ENCODE assay signal across 9 mouse cellular contexts in genomic region chr6:136662063-136662462, GRCm38 (mm10). TPM values are rescaled to one million over a fixed set of nuclear protein-coding genes. Genes with fewer than 3 reads are reported as not detected.
DNase-seq lines count a peak whose midpoint lies in the region; ATAC-seq and TF ChIP-seq lines count a peak whose summit lies in the region.
"Had no signal": no experiment of that assay in that cellular context is flagged by ENCODE, and none has a peak within 500 bp of the region (broad histone marks: within the 10 kb centered on the region; RNA-seq: fewer than 3 reads in every experiment).

No protein-coding gene starts in this region.

- no peak for TF ChIP-seq EP300 in heart, postnatal 0 days (IDR thresholded peaks at IDR 0.05; ENCODE audit: low read depth)

- WGBS in heart, embryonic 14.5 days, result 36% methylated on average over 11 of the region's 11 CpGs
- WGBS in heart, postnatal 0 days, result 52% methylated on average over 11 of the region's 11 CpGs
- WGBS in liver, embryonic 15.5 days (ENCODE audit: insufficient replicate concordance), result 26% methylated on average over 11 of the region's 11 CpGs
- WGBS in kidney, adult 2 months, result 64% methylated on average over 11 of the region's 11 CpGs

- H3K4me1 ChIP-seq in heart, embryonic 14.5 days (ENCODE audit: control insufficient read depth in 2 of 2, insufficient read depth in 2 of 2, low read length in 2 of 2), result peaks cover 9 to 11% of the 10 kb centered on the region in 2 experiments; a peak in 3 of 4 replicates
- no peaks in the 10 kb centered on the region for H3K4me1 ChIP-seq in heart, postnatal 0 days (ENCODE audit: control insufficient read depth, insufficient read depth)
- peaks cover 4% of the 10 kb centered on the region; the same call in 1 of the 2 replicates for H3K4me1 ChIP-seq in liver, embryonic 15.5 days (replicated peaks)
- H3K4me1 ChIP-seq in kidney, adult 2 months (ENCODE audit: control insufficient read depth, insufficient read depth, low read length), result no peaks in the 10 kb centered on the region

- TF ChIP-seq POLR2A in kidney, adult 2 months (IDR thresholded peaks at IDR 0.05; ENCODE audit: low read depth, low read length), result no peak

- peak overlapping the region; percentile 87 for H3K4me2 ChIP-seq in heart, embryonic 14.5 days (ENCODE audit: low read length)
- peak overlapping the region; percentile 54; the same call in 1 of the 2 replicates for H3K4me2 ChIP-seq in heart, postnatal 0 days (ENCODE audit: low read depth, low read length)
- H3K4me2 ChIP-seq in liver, embryonic 15.5 days, result peak overlapping the region; percentile 65

- no peak for ATAC-seq in heart, embryonic 14.5 days (ENCODE audit: insufficient number of reproducible peaks, insufficient read depth, low FRiP score, low read depth)
- no peak for ATAC-seq in heart, postnatal 0 days (ENCODE audit: insufficient read depth, low read depth)
- no peak for ATAC-seq in liver, embryonic 15.5 days (ENCODE audit: insufficient read depth)
- no peak for ATAC-seq in CD4-positive, CD25-positive, alpha-beta regulatory T cell, adult 4 months

- H3K4me3 ChIP-seq in heart, embryonic 14.5 days (ENCODE audit: control insufficient read depth in 1 of 2, insufficient read depth in 1 of 2, low read depth in 1 of 2, low read length in 2 of 2), result peak overlapping the region; percentile 40 to 47; a peak in 3 of 4 replicates
- H3K4me3 ChIP-seq in heart, postnatal 0 days (ENCODE audit: low read depth, low read length), result no peak overlapping the region
- peak overlapping the region; percentile 47; the same call in 1 of the 2 replicates for H3K4me3 ChIP-seq in liver, embryonic 15.5 days (replicated peaks)
- no peak overlapping the region for H3K4me3 ChIP-seq in kidney, adult 2 months (ENCODE audit: insufficient read depth, low read depth, low read length)

- no peaks in the 10 kb centered on the region for H3K36me3 ChIP-seq in heart, embryonic 14.5 days (ENCODE audit: control insufficient read depth, insufficient read depth, low read length)
- H3K36me3 ChIP-seq in heart, postnatal 0 days (replicated peaks; ENCODE audit: control insufficient read depth, insufficient read depth, low read length), result no peaks in the 10 kb centered on the region
- no peaks in the 10 kb centered on the region for H3K36me3 ChIP-seq in liver, embryonic 15.5 days (replicated peaks)
- H3K36me3 ChIP-seq in kidney, adult 2 months (ENCODE audit: control insufficient read depth, insufficient read depth, low read length), result no peaks in the 10 kb centered on the region
- H3K36me3 ChIP-seq: G1E had no signal

- no peak for DNase-seq in heart, postnatal 25 days (ENCODE audit: low spot score)
- DNase-seq in ES-CJ7 (ENCODE audit: low read depth, low spot score), result peak; percentile 37
- no peak for DNase-seq in heart, postnatal 0 days (ENCODE audit: low spot score)
- DNase-seq in left cerebral cortex, adult 18-20 months (ENCODE audit: low spot score in 2 of 2), result no peak
- no peak for DNase-seq in kidney, adult 2 months

- intact Hi-C loops in heart, postnatal 25 days (cut with DNase I), result no loop called here

- TF ChIP-seq CTCF in heart, postnatal 0 days (IDR thresholded peaks at IDR 0.05; ENCODE audit: low read depth), result no peak
- no peak for TF ChIP-seq CTCF in kidney, adult 2 months (conservative IDR thresholded peaks at IDR 0.05; ENCODE audit: insufficient read depth, insufficient read length, low read depth, low read length)

- H3K9me3 ChIP-seq in heart, embryonic 14.5 days (ENCODE audit: control insufficient read depth, low read length), result no peaks in the 10 kb centered on the region
- H3K9me3 ChIP-seq in heart, postnatal 0 days (replicated peaks; ENCODE audit: control insufficient read depth, low read length), result no peaks in the 10 kb centered on the region
- no peaks in the 10 kb centered on the region for H3K9me3 ChIP-seq in liver, embryonic 15.5 days (replicated peaks)

- no peak overlapping the region for H3K27ac ChIP-seq in heart, embryonic 14.5 days (replicated peaks in 1 of 2; ENCODE audit: control insufficient read depth in 1 of 2, insufficient read depth in 1 of 2, low read depth in 2 of 2, low read length in 2 of 2)
- no peak overlapping the region for H3K27ac ChIP-seq in heart, postnatal 0 days (ENCODE audit: low read depth)
- no peak overlapping the region for H3K27ac ChIP-seq in liver, embryonic 15.5 days (replicated peaks)
- no peak overlapping the region for H3K27ac ChIP-seq in kidney, adult 2 months (ENCODE audit: insufficient read depth, low read depth, low read length)

- peaks cover 9% of the 10 kb centered on the region; the same call in 1 of the 2 replicates for H3K27me3 ChIP-seq in heart, embryonic 14.5 days (ENCODE audit: control insufficient read depth, insufficient read depth, low read length)
- H3K27me3 ChIP-seq in heart, postnatal 0 days (ENCODE audit: control insufficient read depth, insufficient read depth, low read length), result 0 out of 2 replicates have a peak, but pooled peaks cover 11% of the 10 kb centered on the region
- peaks cover 37% of the 10 kb centered on the region for H3K27me3 ChIP-seq in liver, embryonic 15.5 days
- H3K27me3 ChIP-seq in kidney, adult 2 months (replicated peaks; ENCODE audit: control insufficient read depth, insufficient read depth, low read length), result no peaks in the 10 kb centered on the region

- H3K9ac ChIP-seq in heart, embryonic 14.5 days (ENCODE audit: low read length), result peak overlapping the region; percentile 69
- H3K9ac ChIP-seq in heart, postnatal 0 days (replicated peaks; ENCODE audit: low read depth, low read length), result peak overlapping the region; percentile 45; the same call in 1 of the 2 replicates
- no peak overlapping the region for H3K9ac ChIP-seq in liver, embryonic 15.5 days

RNA-seq across cellular contexts. Expression of gene Plbd1, which starts 0.3 kb away (rescaled TPM):
- 6.6 and 7.6 TPM in 2 replicates for polyA plus RNA-seq in heart, embryonic 14.5 days (2014; fragmentation: Nextera tagmentation; extraction: Ambion mirVana)
- 10 to 100 TPM; 36.5 to 39.9 TPM for total RNA-seq in heart, postnatal 25 days (2021)
- 6.1 and 11.9 TPM in 2 replicates for total RNA-seq in heart, postnatal 0 days (2014; rRNA removed; ENCODE audit: low replicate concordance)
- polyA plus RNA-seq in heart, postnatal 0 days (2015; fragmentation: Nextera tagmentation; extraction: Ambion mirVana), result 11.7 and 13.3 TPM in 2 replicates
- polyA plus RNA-seq in liver, embryonic 15.5 days (2015; fragmentation: Nextera tagmentation; extraction: Ambion mirVana), result 12.1 and 15.0 TPM in 2 replicates
- polyA plus RNA-seq in CD4-positive, CD25-positive, alpha-beta regulatory T cell, adult 4 months (2017; shearing (Covaris generic)), result 1 to 10 TPM; 1.2 to 1.4 TPM
- total RNA-seq in left cerebral cortex, adult 18-20 months (2021), result under 1 TPM; 0.16 to 0.65 TPM
- 16.7 and 22.8 TPM in 2 replicates for polyA plus RNA-seq in kidney, adult 2 months (2012; rRNA removed)
- total RNA-seq: G1E had no signal
- polyA plus RNA-seq: G1E had no signal

Comparison
In these comparisons a context has a peak if more than half of its experiments do, and no peak if none do; other contexts are left out.
1. H3K4me3 ChIP-seq: peak in heart, embryonic 14.5 days (2 of 2) and liver, embryonic 15.5 days (single experiment); none in heart, postnatal 0 days (single experiment) and kidney, adult 2 months (single experiment).
2. Peak in every context shown above with its lines, with median percentiles within 50 percentile points of each other: H3K4me2 ChIP-seq.